In the genomic region with DNA sequence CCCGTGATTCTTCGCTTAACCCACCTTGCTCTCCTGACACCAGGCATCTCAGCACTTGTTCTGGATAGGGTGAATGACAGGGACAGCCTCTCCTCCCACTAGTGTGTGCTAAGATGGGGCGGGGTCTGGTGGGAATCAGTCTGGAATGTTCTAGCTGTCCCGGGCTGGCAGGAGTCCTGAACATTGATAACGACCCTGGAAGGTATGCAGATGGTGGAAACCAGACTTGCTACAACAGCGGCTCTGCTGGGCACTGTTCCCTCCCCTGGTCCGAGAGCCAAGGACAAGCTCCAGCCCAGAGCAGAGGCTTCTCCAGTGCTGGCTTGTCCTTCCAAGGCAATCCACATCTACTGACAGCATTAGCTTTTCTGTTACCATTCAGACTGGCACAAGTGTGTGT, we compare ENCODE assay signal across 9 mouse cellular contexts. TPM values are rescaled to one million over a fixed set of nuclear protein-coding genes. Genes with fewer than 3 reads are reported as not detected.
DNase-seq lines count a peak whose midpoint lies in the region; ATAC-seq and TF ChIP-seq lines count a peak whose summit lies in the region.
"Had no signal": no experiment of that assay in that cellular context is flagged by ENCODE, and none has a peak within 500 bp of the region (broad histone marks: within the 10 kb centered on the region; RNA-seq: fewer than 3 reads in every experiment).

No protein-coding gene starts in this region.

- intact Hi-C loops in heart, postnatal 36 days (cut with DNase I), result no loop called here

- H3K27ac ChIP-seq in lung, embryonic 14.5 days (ENCODE audit: low read depth), result no peak overlapping the region
- 0 out of 2 replicates have a peak overlapping the region, but pooled peaks have one; percentile 17 for H3K27ac ChIP-seq in stomach, embryonic 16.5 days (ENCODE audit: low read length)
- H3K27ac ChIP-seq in hindbrain, embryonic 16.5 days (ENCODE audit: low read depth, low read length), result no peak overlapping the region

- no peak overlapping the region for H3K9ac ChIP-seq in lung, embryonic 14.5 days
- H3K9ac ChIP-seq in stomach, embryonic 16.5 days (ENCODE audit: low read length), result no peak overlapping the region
- no peak overlapping the region for H3K9ac ChIP-seq in hindbrain, embryonic 16.5 days (ENCODE audit: low read depth, low read length)

- H3K4me3 ChIP-seq in lung, embryonic 14.5 days (ENCODE audit: low read depth, low read length), result no peak overlapping the region
- no peak overlapping the region for H3K4me3 ChIP-seq in stomach, embryonic 16.5 days (replicated peaks; ENCODE audit: low read length)
- H3K4me3 ChIP-seq in hindbrain, embryonic 16.5 days (ENCODE audit: low read length), result no peak overlapping the region

- no peak overlapping the region for H3K4me2 ChIP-seq in lung, embryonic 14.5 days
- H3K4me2 ChIP-seq in stomach, embryonic 16.5 days (ENCODE audit: low read depth, low read length), result no peak overlapping the region
- H3K4me2 ChIP-seq in hindbrain, embryonic 16.5 days (ENCODE audit: low read length), result no peak overlapping the region

- ATAC-seq in lung, embryonic 14.5 days (ENCODE audit: insufficient read depth), result peak; percentile 53
- peak; percentile 19; the same call in 1 of the 2 replicates for ATAC-seq in stomach, embryonic 16.5 days (ENCODE audit: insufficient read depth, low FRiP score)
- no peak for ATAC-seq in hindbrain, embryonic 16.5 days

- H3K36me3 ChIP-seq in lung, embryonic 14.5 days (ENCODE audit: insufficient read depth), result no peaks in the 10 kb centered on the region
- no peaks in the 10 kb centered on the region for H3K36me3 ChIP-seq in stomach, embryonic 16.5 days (ENCODE audit: control insufficient read depth, insufficient read depth, low read length)
- H3K36me3 ChIP-seq in hindbrain, embryonic 16.5 days (ENCODE audit: control insufficient read depth, insufficient read depth, low read length), result no peaks in the 10 kb centered on the region

- 38% methylated on average over 7 of the region's 7 CpGs for WGBS in lung, embryonic 14.5 days
- WGBS in stomach, embryonic 16.5 days, result 47% methylated on average over 7 of the region's 7 CpGs
- 77% methylated on average over 7 of the region's 7 CpGs for WGBS in hindbrain, embryonic 16.5 days

- DNase-seq in lung, embryonic 14.5 days, result no peak
- DNase-seq in lung, postnatal 25 days (ENCODE audit: low spot score), result no peak
- peak; percentile 45 for DNase-seq in gastrocnemius, postnatal 25 days
- peak; percentile 64 to 77 for DNase-seq in heart, postnatal 36 days
- no peak for DNase-seq in MN1 (ENCODE audit: low spot score)
- no peak for DNase-seq in layer of hippocampus, postnatal 36 days
- DNase-seq: thymus, adult 18-20 months had no signal

- H3K9me3 ChIP-seq in lung, embryonic 14.5 days (ENCODE audit: low read depth, low read length), result no peaks in the 10 kb centered on the region
- H3K9me3 ChIP-seq in stomach, embryonic 16.5 days (replicated peaks; ENCODE audit: control insufficient read depth, low read length), result no peaks in the 10 kb centered on the region
- H3K9me3 ChIP-seq in hindbrain, embryonic 16.5 days (ENCODE audit: control insufficient read depth, low read length), result no peaks in the 10 kb centered on the region

- H3K4me1 ChIP-seq in lung, embryonic 14.5 days (ENCODE audit: insufficient read depth), result no peaks in the 10 kb centered on the region
- peaks cover 14% of the 10 kb centered on the region; the same call in 1 of the 2 replicates for H3K4me1 ChIP-seq in stomach, embryonic 16.5 days (ENCODE audit: control insufficient read depth, insufficient read depth, low read length)
- no peaks in the 10 kb centered on the region for H3K4me1 ChIP-seq in hindbrain, embryonic 16.5 days (ENCODE audit: control insufficient read depth, insufficient read depth, low read depth, low read length)

- no peak for TF ChIP-seq CTCF in lung, embryonic 14.5 days (IDR thresholded peaks at IDR 0.05; ENCODE audit: low read depth)

- no peaks in the 10 kb centered on the region for H3K27me3 ChIP-seq in lung, embryonic 14.5 days (ENCODE audit: insufficient read depth, low read length)
- no peaks in the 10 kb centered on the region for H3K27me3 ChIP-seq in stomach, embryonic 16.5 days (ENCODE audit: control insufficient read depth, insufficient read depth, low read length)
- H3K27me3 ChIP-seq in hindbrain, embryonic 16.5 days (replicated peaks; ENCODE audit: control insufficient read depth, insufficient read depth, low read length), result no peaks in the 10 kb centered on the region

RNA-seq across cellular contexts. Expression of a gene that starts 43.1 kb away (rescaled TPM):
- polyA plus RNA-seq in lung, embryonic 14.5 days (2014; fragmentation: Nextera tagmentation; extraction: Ambion mirVana), result 14.8 and 18.0 TPM in 2 replicates
- 1 to 10 TPM; 2.1 to 2.2 TPM for total RNA-seq in gastrocnemius, postnatal 25 days (2021)
- total RNA-seq in heart, postnatal 36 days (2021), result 1 to 10 TPM; 5.4 to 8.0 TPM
- polyA plus RNA-seq in stomach, embryonic 16.5 days (2015; fragmentation: Nextera tagmentation; extraction: Ambion mirVana), result 25.2 and 25.6 TPM in 2 replicates
- 10.3 and 11.0 TPM in 2 replicates for polyA plus RNA-seq in hindbrain, embryonic 16.5 days (2015; fragmentation: Nextera tagmentation; extraction: Ambion mirVana)
- 1 to 10 TPM; 5.1 to 5.2 TPM for total RNA-seq in layer of hippocampus, postnatal 36 days (2021)

RNA-seq across cellular contexts. Expression of a gene that starts 53.1 kb away (rescaled TPM):
- polyA plus RNA-seq in lung, embryonic 14.5 days (2014; fragmentation: Nextera tagmentation; extraction: Ambion mirVana), result 142 and 151 TPM in 2 replicates
- 10 to 100 TPM; 83.2 to 86.8 TPM for total RNA-seq in gastrocnemius, postnatal 25 days (2021)
- total RNA-seq in heart, postnatal 36 days (2021), result 100 to 1,000 TPM; 132 to 136 TPM
- 122 and 126 TPM in 2 replicates for polyA plus RNA-seq in stomach, embryonic 16.5 days (2015; fragmentation: Nextera tagmentation; extraction: Ambion mirVana)
- 227 and 242 TPM in 2 replicates for polyA plus RNA-seq in hindbrain, embryonic 16.5 days (2015; fragmentation: Nextera tagmentation; extraction: Ambion mirVana)
- 100 to 1,000 TPM; 161 to 177 TPM for total RNA-seq in layer of hippocampus, postnatal 36 days (2021)

Comparison
In these comparisons a context has a peak if more than half of its experiments do, and no peak if none do; other contexts are left out.
1. DNase-seq: peak in gastrocnemius, postnatal 25 days (single experiment) and heart, postnatal 36 days (2 of 2); none in lung, embryonic 14.5 days (single experiment), lung, postnatal 25 days (single experiment), MN1 (single experiment) and layer of hippocampus, postnatal 36 days (0 of 2).